Mouse (Mus musculus) heart, postnatal 25 days (tissue): ENCODE measurements at regions not wholly inside any gene's neighbourhood (a gene's known extent, or its start where the extent isn't known, plus 50 kb on each side); places are given as distances from the start of the nearest gene placed in this dataset.

Source experiments
- DNase-seq: peaks from one replicate; pipeline ENCODE4 v3.0.0; 2022; ENCODE audit warnings: low spot score
- intact Hi-C: fragments of 180-260 bp; cut with DNase I; formaldehyde crosslinking; loops from one replicate; pipeline ENCODE4 v1.15.1; 2025

GRCm38 (mm10) chr4:39817675-39818074, 325.2 kb upstream of the Aco1 start:
- intact Hi-C loops: no loop called here

GRCm38 (mm10) chr4:39833634-39834033, 309.2 kb upstream of the Aco1 start:
- no peak for DNase-seq
- intact Hi-C loops: no loop called here

More at GRCm38 (mm10) chr4:39817675-39818074, 325.2 kb upstream of the Aco1 start:
- DNase-seq: no peak
